Mouse (Mus musculus): Measurements from ENCODE around the gene Gm10945.

GRCm38 (mm10) chr10:6728469-6728868 lies 33.1 kb downstream of the Gm10945 start:
- TF ChIP-seq CTCF (IDR thresholded peaks at IDR 0.05; ENCODE audit: low read depth, low read length) (no peak), POLR2A (IDR thresholded peaks at IDR 0.05; ENCODE audit: extremely low read depth, insufficient read depth, low read length) (no peak)
